Mouse (Mus musculus): Measurements from ENCODE around the gene Adcy9. TPM values are rescaled to one million over a fixed set of nuclear protein-coding genes. Genes with fewer than 3 reads are reported as not detected.
A peak's percentile ranks its signal among the peaks of the same experiment; 100 is the strongest.
"Not testable (repeated sequence)": the region's sequence is repeated elsewhere in the genome, so short reads cannot be mapped to it uniquely, and the experiment has no call there.

The Adcy9 gene
- polyA plus RNA-seq, 1 experiment from 2014 or later: 1.1 TPM

DNA sequence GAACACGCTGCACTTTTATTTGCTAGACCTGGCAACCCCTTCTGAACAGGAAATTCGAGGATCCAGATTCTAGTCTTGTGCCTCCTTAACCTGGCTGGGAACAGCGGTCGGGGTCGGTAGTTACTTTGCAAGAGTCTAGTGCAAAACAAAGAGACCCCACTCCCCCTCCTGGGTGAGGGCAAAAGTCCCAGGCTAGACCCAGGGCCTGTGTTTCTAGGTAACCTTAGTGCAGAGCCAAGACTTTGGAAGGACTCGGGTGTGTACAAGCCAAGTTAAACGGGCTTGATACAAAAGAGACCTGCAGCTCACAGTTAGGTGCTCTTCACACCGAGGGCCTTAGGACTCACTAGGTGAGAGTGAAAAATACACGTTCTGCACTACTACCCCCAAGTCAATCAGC is 152.8 kb downstream of the Adcy9 start:
- Histone ChIP-seq H3K27ac (peak overlapping the region; percentile 75), H3K4me1 (replicated peaks) (peaks cover 8% of the 10 kb centered on the region; the same call in 1 of the 2 replicates), H3K27me3 (ENCODE audit: insufficient read depth, poor library complexity, severe bottlenecking) (peaks cover 15% of the 10 kb centered on the region; the same call in 1 of the 2 replicates), H3K4me3 (peak overlapping the region; percentile 49), H3K9me3 (no peaks in the 10 kb centered on the region), H3K36me3 (no peaks in the 10 kb centered on the region)
- no peak for DNase-seq (ENCODE audit: low spot score)
- 59% methylated on average over 9 of the region's 9 CpGs for WGBS

DNA sequence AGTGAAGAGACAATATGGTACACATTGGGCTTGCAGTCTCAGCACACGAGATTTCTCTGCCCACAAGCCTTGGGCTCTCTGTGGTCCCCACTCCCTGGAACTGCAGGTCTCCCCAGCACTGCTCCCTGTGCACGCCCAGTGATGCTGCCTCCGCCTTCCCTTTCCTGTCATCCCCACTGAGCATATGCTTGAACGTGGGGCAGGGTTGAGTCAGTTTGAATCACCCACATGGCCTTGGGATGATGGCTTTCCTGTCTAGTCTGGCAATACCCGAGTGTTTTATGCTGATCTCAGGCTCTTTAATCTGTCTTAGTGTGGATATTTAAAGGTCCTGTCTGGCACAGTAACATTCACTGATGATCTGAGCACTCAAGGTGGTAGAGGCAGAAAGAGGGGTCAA is 154.9 kb downstream of the Adcy9 start:
- H3K4me1 ChIP-seq (replicated peaks): peaks cover 8% of the 10 kb centered on the region; the same call in 1 of the 2 replicates
- H3K36me3 ChIP-seq: no peaks in the 10 kb centered on the region
- no peak for DNase-seq (ENCODE audit: low spot score)
- H3K27me3 ChIP-seq (ENCODE audit: insufficient read depth, poor library complexity, severe bottlenecking): peaks cover 15% of the 10 kb centered on the region; the same call in 1 of the 2 replicates
- H3K4me3 ChIP-seq: no peak overlapping the region
- no peaks in the 10 kb centered on the region for H3K9me3 ChIP-seq
- H3K27ac ChIP-seq: no peak overlapping the region
- 71% methylated on average over 5 of the region's 5 CpGs for WGBS

DNA sequence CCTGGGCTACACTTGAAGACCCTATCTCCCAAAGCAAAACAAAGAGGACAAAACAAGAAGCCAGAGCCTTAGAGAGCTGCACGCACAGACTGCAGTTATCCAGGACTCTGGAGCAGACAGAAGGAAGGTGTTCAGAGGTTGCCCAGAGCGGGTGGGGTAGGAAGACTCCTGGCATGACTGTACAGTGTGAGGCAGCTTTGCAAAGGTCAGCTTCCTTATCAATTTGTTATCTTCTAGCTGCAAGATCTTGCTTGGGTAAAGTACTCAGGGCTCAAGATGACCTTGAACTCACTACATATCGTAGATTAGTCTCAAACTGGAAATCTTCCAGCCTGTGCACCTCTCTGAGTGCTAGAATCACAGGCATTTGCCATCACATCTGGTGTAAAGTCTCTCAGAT is 156.8 kb downstream of the Adcy9 start:
- Histone ChIP-seq H3K4me1 (replicated peaks) (peaks cover 8% of the 10 kb centered on the region; the same call in 1 of the 2 replicates), H3K27me3 (ENCODE audit: insufficient read depth, poor library complexity, severe bottlenecking) (peaks cover 15% of the 10 kb centered on the region; the same call in 1 of the 2 replicates), H3K27ac (no peak overlapping the region), H3K36me3 (no peaks in the 10 kb centered on the region), H3K4me3 (no peak overlapping the region), H3K9me3 (no peaks in the 10 kb centered on the region)
- WGBS: 88% methylated on average over 3 of the region's 3 CpGs
- DNase-seq (ENCODE audit: low spot score): no peak

DNA sequence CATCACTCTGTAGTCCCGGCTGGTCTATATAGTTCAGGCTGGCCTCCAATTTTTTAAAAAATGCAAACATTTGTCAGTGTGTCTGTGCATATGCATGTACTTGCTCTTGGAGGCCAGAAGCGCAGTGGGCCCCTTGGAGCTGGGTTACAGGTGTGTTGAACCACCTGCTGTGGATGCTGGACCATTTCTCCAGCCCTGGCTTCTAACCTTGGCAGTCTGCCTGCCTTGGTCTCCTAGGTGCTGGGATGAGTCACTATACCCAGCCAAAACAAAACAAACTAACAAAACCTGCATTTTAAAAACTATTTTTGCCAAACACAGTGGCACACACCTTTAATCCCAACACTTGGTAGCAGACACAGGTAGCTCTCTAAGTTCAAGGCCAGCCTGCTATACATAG is 162.8 kb downstream of the Adcy9 start:
- Histone ChIP-seq H3K36me3 (no peaks in the 10 kb centered on the region), H3K27ac (no peak overlapping the region), H3K9me3 (no peaks in the 10 kb centered on the region), H3K4me3 (no peak overlapping the region), H3K27me3 (ENCODE audit: insufficient read depth, poor library complexity, severe bottlenecking) (no peaks in the 10 kb centered on the region), H3K4me1 (replicated peaks) (no peaks in the 10 kb centered on the region)
- no peak for DNase-seq (ENCODE audit: low spot score)
- WGBS: 92% methylated on average over 2 of the region's 2 CpGs

DNA sequence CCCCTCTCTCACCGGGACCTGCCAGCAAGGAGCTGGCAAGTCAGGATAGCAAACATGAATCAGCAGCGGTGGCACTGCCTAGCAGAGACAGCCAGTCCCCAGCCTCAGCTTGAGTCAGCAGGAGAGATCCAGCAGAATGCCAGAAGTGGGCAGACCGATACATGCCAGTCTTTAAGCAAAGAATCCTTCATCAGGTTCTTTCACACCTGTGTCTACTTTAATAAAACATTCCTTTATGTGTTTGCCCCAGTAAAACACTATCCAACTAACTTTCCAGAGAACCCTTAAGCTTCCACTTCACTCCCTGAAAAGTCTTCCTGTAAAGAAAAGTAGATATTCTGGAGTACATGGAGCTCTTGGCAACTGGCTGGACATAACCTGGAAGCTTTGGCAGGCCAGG is 171.5 kb downstream of the Adcy9 start:
- WGBS: 95% methylated on average over 3 of the region's 3 CpGs
- peaks cover 31% of the 10 kb centered on the region for H3K9me3 ChIP-seq
- no peaks in the 10 kb centered on the region for H3K27me3 ChIP-seq (ENCODE audit: insufficient read depth, poor library complexity, severe bottlenecking)
- no peak for DNase-seq (ENCODE audit: low spot score)
- no peaks in the 10 kb centered on the region for H3K36me3 ChIP-seq
- H3K4me1 ChIP-seq (replicated peaks): no peaks in the 10 kb centered on the region
- no peak overlapping the region for H3K27ac ChIP-seq
- no peak overlapping the region for H3K4me3 ChIP-seq

DNA sequence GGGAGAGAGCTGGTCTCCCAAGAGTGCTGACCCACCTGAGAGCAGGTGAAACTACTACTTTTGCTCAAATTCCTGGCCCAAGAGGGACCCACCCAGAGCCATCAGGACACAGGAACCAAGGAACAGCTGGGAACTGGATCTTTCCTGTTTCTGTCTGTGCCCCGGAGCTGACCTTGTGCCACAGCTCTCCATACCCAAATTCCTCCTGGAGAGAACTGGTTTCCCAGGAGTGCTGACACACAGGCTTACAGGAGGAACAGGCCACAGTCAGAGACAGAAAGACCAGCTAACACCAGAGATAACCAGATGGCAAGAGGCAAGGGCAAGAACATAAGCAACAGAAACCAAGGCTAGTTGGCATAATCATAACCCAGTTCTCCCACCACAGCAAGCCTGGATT is 175.1 kb downstream of the Adcy9 start:
- not testable (repeated sequence) for H3K36me3 ChIP-seq; H3K27ac ChIP-seq; DNase-seq (ENCODE audit: low spot score); H3K4me3 ChIP-seq; H3K27me3 ChIP-seq (ENCODE audit: insufficient read depth, poor library complexity, severe bottlenecking); H3K4me1 ChIP-seq (replicated peaks)
- 83% methylated on average over 1 of the region's 1 CpGs for WGBS
- H3K9me3 ChIP-seq: peaks cover 21% of the 10 kb centered on the region

Other genes starting within 250 kb of the Adcy9 start
- gene Crebbp, start 206.5 kb downstream of the Adcy9 start, polyA plus RNA-seq (2016; fragmentation: Nextera tagmentation; extraction: Ambion mirVana): 28.3 and 29.6 TPM in 2 replicates
- gene Srl, start 121.3 kb upstream of the Adcy9 start, polyA plus RNA-seq (2016; fragmentation: Nextera tagmentation; extraction: Ambion mirVana): 22.8 and 23.4 TPM in 2 replicates
- 21.3 and 27.5 TPM in 2 replicates for gene Tfap4, start 139.4 kb upstream of the Adcy9 start, polyA plus RNA-seq (2016; fragmentation: Nextera tagmentation; extraction: Ambion mirVana)
- gene Glis2, start 174.2 kb upstream of the Adcy9 start, polyA plus RNA-seq (2016; fragmentation: Nextera tagmentation; extraction: Ambion mirVana): 27.3 and 27.9 TPM in 2 replicates
- 88.0 and 131 TPM in 2 replicates for gene Pam16, start 204.5 kb upstream of the Adcy9 start, polyA plus RNA-seq (2016; fragmentation: Nextera tagmentation; extraction: Ambion mirVana)
- 10.3 and 12.6 TPM in 2 replicates for gene Vasn, start 219.4 kb upstream of the Adcy9 start, polyA plus RNA-seq (2016; fragmentation: Nextera tagmentation; extraction: Ambion mirVana)
- 60.7 and 62.7 TPM in 2 replicates for gene Dnaja3, start 219.5 kb upstream of the Adcy9 start, polyA plus RNA-seq (2016; fragmentation: Nextera tagmentation; extraction: Ambion mirVana)

All from hindbrain, embryonic 10.5 days (tissue).